Mouse (Mus musculus) brain, embryonic 14.5 days (tissue): ENCODE measurements at regions not wholly inside any gene's neighbourhood (a gene's known extent, or its start where the extent isn't known, plus 50 kb on each side); places are given as distances from the start of the nearest gene placed in this dataset.

Experiments used
- DNase-seq: peaks from one replicate; pipeline ENCODE4 v3.0.0-alpha.2; 2011; ENCODE audit warnings: low read depth
- CTCF ChIP-seq: fragments of 200-500 bp; IDR thresholded peaks from 2 replicates; pipeline ENCODE4 v1.5.1; 2012; ENCODE audit warnings: inconsistent platforms, mild to moderate bottlenecking, moderate library complexity, borderline replicate concordance; ENCODE audit not compliant: insufficient read depth, insufficient read length; ENCODE audit errors: extremely low read depth
- POLR2A ChIP-seq: fragments of 200-500 bp; IDR thresholded peaks from 2 replicates; pipeline ENCODE4 v1.6.1; 2012; ENCODE audit warnings: mild to moderate bottlenecking, inconsistent platforms, borderline replicate concordance; ENCODE audit not compliant: poor library complexity, insufficient read depth, insufficient read length, severe bottlenecking; ENCODE audit errors: extremely low read depth

GRCm38 (mm10) chr8:30694126-30694525 lies 2734.4 kb upstream of the 5930422O12Rik start:
- TF ChIP-seq POLR2A, result no peak
- no peak for TF ChIP-seq CTCF
- no peak for DNase-seq

GRCm38 (mm10) chr8:30716643-30717042 lies 2711.9 kb upstream of the 5930422O12Rik start:
- TF ChIP-seq POLR2A (no peak), CTCF (no peak)
- DNase-seq, result no peak

GRCm38 (mm10) chr8:30730366-30730765 lies 2698.1 kb upstream of the 5930422O12Rik start:
- DNase-seq, result peak; percentile 41
- TF ChIP-seq POLR2A (no peak), CTCF (no peak)

- DNase-seq, result peak; percentile 79
- no peak for TF ChIP-seq POLR2A
- TF ChIP-seq CTCF, result no peak
Observed at GRCm38 (mm10) chr8:30732585-30733253, 2695.8 kb upstream of the 5930422O12Rik start.

- no peak for DNase-seq
- TF ChIP-seq CTCF (no peak), POLR2A (no peak)
Observed at GRCm38 (mm10) chr8:30733385-30733784, 2695.1 kb upstream of the 5930422O12Rik start.

GRCm38 (mm10) chr8:30735338-30735737 lies 2693.2 kb upstream of the 5930422O12Rik start:
- TF ChIP-seq CTCF, result no peak
- no peak for TF ChIP-seq POLR2A
- no peak for DNase-seq

GRCm38 (mm10) chr8:30735740-30736139 lies 2692.8 kb upstream of the 5930422O12Rik start:
- DNase-seq, result peak; percentile 11
- TF ChIP-seq CTCF, result no peak
- no peak for TF ChIP-seq POLR2A

GRCm38 (mm10) chr8:30746874-30747273 lies 2681.6 kb upstream of the 5930422O12Rik start:
- TF ChIP-seq CTCF (no peak), POLR2A (no peak)
- DNase-seq, result no peak
